Mouse (Mus musculus) spleen, adult 2 months (tissue): ENCODE measurements around the gene Iqschfp.

Experiments used
- CTCF ChIP-seq: fragments of 200-500 bp; IDR thresholded peaks from 2 replicates; pipeline ENCODE4 v1.5.1; 2011; ENCODE audit warnings: mild to moderate bottlenecking, inconsistent platforms; ENCODE audit not compliant: insufficient read depth, insufficient read length, insufficient replicate concordance; ENCODE audit errors: extremely low read depth
- POLR2A ChIP-seq: fragments of 200-500 bp; IDR thresholded peaks from 2 replicates; pipeline ENCODE4 v1.6.1; 2011; ENCODE audit warnings: low read depth, low read length, inconsistent platforms

DNA sequence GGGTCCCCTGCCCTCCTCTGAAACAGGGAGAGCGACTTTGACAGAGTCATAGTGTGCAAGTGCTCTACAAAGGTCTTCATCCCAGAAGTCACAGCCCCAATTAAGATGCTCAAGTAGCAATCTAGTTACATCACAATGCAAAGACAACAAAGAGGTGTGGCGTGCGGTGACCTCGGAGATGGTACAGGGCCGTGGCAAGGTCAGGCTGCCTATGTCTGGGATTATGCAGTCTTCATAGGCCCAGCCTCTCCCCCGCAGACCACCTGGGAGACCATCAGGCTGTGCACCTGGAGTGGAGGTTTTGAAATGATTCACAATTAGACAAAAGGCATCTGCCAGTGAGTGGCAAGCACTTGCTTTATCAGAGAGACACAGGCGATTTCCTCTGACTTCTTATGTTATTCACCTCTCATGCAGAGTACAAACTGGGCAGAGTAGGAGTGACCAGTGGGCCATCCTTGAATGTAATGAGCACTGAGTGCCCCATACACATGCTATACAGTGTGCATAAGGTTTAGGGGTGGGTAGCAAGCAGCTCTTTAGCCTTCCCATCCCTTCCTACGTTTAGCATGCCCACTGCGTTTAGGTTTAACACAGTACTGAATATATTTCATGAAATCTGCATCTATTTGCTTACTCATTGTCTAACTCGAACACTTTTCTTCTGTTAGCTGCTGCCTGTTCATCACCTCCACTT, 673.1 kb downstream of the Iqschfp start:
- TF ChIP-seq CTCF (no peak), POLR2A (no peak)
